Mouse (Mus musculus) E14TG2a.4 (cell line): ENCODE measurements around the gene Fezf2.

Experiments used
- CTCF ChIP-seq: conservative IDR thresholded peaks from 2 replicates; pipeline ENCODE4 v1.5.1; 2014; ENCODE audit warnings: low read length
- POU5F1 ChIP-seq: IDR thresholded peaks from 2 replicates; pipeline ENCODE4 v1.6.1; 2014; ENCODE audit warnings: low read length, borderline replicate concordance

DNA sequence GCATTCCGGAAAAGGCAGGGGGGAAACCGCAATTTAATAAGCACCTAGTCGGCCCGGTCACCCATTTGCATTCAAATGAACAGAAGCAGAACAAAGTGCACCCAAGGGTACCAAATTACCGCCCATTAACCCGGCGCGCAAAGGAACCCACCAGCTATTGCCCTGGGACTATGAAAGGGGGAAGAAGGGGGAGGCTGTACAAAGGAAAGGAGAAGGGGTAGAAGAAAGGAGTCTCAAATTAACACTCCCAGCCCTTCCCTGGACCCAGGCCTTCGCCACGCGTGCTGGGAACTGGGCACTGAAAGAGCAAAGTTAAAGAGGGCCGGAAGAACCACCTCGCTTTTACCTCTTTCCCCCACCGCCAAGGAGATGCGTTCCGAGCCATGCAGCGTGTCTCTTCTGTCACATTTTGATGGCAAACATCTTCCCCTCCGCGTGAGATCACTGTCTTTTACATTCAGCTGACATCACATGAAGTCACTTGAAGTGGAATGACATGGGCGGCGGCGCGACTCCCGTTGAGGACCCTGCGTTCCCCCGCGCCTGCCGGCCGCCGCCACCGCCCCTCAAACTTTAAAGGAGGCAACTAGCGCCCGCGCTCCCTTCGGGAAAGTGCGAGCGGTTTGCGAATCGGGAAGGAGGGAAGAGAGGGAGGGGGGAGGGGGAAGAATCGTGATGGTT lies 2.6 kb downstream of the Fezf2 start:
- no peak for TF ChIP-seq CTCF
- no peak for TF ChIP-seq POU5F1
